Mouse (Mus musculus): ENCODE results near the gene Tmem88b.

DNA sequence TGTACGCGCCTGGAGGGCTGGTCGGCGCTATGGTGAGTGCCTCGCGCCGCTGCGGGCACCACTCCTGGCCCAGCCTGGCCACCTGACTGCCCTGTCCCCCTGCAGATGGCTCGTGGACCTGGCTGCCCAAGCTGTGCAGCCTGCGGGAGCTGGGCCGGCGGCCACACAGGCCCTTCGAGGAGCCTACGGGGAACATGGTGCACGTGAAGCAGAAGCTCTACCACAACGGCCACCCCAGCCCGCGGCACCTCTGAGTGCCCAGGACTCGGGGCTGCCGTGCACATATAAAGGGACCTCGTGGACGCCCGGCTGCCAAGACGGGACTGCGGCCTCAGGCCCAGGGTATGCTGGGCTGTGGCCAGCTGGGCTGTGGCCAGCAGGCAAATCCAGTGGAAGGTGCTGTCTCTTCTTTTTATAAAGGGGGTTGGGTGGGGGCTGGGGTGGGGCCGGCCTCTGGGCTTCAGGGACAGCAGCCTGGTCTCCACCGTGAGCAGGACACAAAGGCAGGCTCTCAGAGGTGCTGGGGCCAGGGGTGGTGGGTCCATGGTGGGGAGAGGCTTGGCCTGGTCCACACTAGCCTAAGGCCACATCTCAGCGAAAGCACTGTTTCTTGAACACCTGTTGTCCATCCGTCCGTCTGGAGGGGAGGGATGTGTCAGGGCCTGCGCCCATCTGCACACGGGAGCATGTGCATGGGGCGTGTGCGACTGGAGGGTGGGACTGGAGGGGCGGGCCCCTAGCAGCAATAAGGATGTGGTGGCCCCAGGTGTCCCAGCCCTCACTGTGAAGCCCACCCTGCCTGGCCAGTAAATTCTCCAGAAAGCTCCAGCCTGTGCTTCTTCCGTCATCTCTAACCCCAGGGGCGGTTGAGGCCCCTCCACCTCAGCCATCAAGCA, 45.7 kb downstream of the Tmem88b start:
- TF ChIP-seq CTCF (conservative IDR thresholded peaks at IDR 0.05; ENCODE audit: low read length) (no peak), NANOG (IDR thresholded peaks at IDR 0.05; ENCODE audit: borderline replicate concordance, low read length) (no peak)

Measured in E14TG2a.4 (cell line).